Mouse (Mus musculus) Muller cell, postnatal 12 days (primary cell): Measurements from ENCODE around the gene Efcab6.

ENCODE experiments used
- DNase-seq: peaks from one replicate; pipeline ENCODE4 v3.0.0-alpha.2; 2015; ENCODE audit errors: inconsistent ontology term

Efcab6 gene

DNA sequence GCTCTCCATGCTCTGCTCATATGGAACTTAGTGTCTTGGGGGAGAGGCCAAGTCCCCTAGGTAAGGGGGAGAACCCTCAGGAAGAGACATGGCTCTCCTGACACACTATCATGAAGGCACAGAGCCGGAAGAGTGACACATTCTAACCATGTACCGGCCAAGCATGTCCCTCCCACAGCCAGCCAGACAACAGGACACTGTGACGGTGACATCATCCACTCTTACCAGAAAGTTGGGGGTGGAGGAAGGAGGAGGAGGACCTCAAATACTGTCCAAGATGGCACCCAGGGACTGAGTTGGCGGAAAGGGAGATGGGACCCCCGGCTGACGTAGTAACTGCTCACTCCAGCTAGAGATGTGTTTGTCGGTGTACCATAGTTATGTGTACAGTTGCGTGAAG is 181.4 kb downstream of the Efcab6 start:
- DNase-seq = no peak

DNA sequence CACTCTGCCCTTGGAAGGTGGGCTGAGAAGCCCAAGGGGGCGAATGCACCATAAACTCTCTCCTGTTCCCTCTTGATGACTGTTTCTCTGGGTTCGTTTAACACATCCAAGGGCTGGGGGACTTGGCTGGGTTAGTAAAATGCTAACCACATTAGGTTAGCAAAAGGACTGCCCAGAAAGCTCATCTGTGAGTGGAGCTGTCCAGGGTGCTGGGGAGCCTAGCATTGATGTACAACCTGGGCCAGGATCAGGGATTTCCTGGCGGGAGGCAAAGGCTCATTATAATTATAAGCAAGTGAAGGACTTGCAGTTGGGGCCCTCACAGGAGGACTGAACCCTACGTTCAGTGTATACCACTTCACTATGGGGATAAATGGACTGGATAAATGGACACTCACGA is 185.3 kb downstream of the Efcab6 start:
- peak; percentile 32 for DNase-seq

DNA sequence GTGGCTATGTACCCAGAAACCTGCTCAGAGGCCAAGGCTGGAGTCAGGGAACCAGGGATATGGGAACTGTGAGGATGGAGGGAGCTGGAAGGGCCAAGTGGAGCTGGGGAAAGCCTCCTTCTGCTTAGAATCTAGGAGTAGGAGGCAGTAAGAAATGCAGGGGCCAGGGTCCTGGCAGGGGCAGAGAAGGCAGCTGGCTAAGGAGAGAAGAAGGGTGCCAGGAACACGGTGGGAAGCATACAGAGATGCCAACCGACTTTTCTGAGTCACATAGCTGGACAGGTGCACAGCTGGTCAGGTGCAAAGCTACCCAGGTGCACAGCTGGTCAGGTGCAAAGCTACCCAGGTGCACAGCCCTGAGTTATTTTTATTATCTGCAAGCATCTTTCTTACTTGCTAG is 187.3 kb downstream of the Efcab6 start:
- DNase-seq = no peak

- DNase-seq = no peak
These were observed 187.9 kb downstream of the Efcab6 start for GRCm38 (mm10) chr15:83877155-83877866.

- no peak for DNase-seq
These were observed 194.2 kb downstream of the Efcab6 start for GRCm38 (mm10) chr15:83870936-83871335.

DNA sequence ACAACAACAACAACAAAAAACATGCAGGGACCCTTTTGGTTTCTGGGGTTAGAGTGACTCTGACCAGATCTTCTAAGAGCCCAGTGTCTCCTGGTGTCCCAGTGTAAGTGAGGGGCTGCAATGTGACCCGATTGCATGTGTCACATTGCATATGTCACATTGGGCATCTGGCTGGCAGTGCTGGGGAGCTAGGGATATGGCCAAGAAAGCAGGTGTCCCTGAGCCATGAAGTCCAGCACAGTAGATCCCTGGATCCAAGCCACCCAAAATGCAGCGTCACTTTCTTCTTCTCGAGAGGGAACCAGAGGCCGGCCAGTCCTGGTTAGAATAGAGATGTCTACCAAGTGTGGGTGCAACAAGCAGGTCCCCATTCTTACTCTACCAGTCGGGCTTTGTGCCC is 199.6 kb downstream of the Efcab6 start:
- DNase-seq = no peak

- DNase-seq = peak; percentile 20
These were observed 208.1 kb downstream of the Efcab6 start for GRCm38 (mm10) chr15:83857129-83857528.

GRCm38 (mm10) chr15:83853400-83853811 is 211.8 kb downstream of the Efcab6 start:
- DNase-seq = no peak

DNA sequence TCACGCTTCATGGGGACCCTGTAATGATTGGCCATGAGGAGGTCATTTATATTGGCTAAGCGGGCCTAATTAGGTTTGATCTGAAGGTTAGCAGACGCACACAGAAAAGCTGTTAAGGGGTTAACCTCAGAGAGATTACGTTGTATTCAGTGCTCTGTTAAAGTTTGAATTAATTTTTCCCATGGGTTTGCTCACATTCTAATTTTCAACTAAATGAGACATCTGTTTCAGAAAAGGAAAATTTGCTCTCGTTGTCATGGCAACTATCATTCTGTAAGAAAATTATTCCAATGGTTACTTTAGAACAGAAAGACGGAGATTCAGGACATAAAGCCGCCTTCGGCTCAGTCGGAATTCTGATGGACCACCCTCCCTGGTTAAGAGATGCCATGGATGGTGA is 217.0 kb downstream of the Efcab6 start:
- DNase-seq = no peak

DNA sequence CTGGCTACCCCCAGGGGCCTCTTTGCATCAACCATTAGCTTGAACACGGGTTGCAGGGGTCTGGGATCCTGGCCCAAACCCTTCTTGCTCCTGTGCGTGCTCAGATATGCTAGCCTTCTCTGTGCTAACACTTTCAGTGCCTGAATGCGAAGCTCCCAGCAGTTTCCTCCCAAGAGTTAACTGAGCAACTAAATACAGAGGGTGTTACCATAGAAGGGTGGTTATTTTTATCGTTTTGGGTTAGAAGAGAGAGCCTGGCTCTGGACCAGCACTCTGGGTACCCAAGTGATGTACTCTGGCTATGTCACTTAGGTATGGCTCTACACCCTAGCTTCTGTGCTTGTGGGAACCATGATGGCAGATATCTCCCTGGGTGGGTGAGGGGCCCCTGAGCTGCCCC is 217.7 kb downstream of the Efcab6 start:
- no peak for DNase-seq

- no peak for DNase-seq
These were observed 218.6 kb downstream of the Efcab6 start for GRCm38 (mm10) chr15:83846592-83846991.

DNA sequence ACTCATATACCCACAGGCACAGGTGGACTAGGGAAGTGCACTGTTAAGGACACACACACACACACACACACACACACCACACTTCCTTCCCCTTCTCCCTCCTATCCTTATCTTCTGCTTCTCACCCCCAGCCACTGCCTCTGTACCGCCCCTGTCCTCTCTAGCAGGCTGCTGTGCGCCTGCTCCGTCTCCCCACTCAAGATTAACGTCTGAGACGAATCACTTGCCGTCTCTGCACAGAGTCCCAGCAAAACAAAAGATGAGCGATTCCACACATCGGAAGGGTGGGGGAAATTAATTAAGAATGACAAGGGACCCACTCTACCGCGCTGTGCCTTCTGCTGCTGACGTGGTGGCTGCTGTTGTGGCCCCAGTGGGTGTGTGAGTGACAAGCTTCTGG is 219.4 kb downstream of the Efcab6 start:
- no peak for DNase-seq

DNA sequence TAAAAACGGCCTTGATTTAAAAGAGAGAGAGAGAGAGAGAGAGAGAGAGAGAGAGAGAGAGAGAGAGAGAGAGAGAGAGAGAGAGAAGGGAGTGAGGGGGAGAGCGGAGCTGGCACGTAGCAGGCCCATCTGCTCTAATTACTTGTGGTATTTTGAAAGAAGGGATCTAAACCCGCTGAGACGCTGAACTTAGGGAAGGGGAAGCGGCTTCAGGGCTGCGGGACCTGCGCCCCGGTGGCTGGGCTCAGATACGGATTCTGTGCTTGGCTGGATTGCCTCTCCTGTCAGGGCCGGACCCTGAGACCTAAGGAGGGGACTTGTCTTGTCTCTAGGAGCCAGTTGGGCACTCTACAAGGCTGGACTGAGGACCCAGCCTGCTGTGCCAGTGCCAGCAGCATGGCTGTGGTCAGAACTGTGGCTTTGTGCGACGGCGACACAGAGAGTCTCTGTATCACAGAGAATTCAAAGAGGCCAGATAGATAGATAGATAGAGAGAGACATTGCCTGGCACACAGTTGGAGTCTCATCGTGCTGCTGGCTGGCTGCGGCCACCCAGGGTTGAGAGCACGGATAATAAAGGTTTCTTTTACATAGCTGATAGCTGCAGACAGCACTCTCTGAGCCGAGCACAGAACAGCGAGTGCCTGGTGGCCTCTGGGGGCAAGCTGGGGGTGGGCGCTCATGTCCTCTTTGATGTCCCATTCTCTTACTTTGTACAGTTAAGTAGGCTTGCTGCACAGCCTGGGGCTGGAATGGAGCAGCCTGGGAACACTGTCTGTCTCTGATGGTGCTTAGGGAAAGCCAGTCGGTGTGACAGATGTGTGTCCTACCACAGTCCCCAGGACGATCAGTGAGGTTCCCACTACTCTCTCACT is 222.0 kb downstream of the Efcab6 start:
- DNase-seq = peak; percentile 47

- peak; percentile 3 for DNase-seq
These were observed 222.8 kb downstream of the Efcab6 start for GRCm38 (mm10) chr15:83842419-83842818.

DNA sequence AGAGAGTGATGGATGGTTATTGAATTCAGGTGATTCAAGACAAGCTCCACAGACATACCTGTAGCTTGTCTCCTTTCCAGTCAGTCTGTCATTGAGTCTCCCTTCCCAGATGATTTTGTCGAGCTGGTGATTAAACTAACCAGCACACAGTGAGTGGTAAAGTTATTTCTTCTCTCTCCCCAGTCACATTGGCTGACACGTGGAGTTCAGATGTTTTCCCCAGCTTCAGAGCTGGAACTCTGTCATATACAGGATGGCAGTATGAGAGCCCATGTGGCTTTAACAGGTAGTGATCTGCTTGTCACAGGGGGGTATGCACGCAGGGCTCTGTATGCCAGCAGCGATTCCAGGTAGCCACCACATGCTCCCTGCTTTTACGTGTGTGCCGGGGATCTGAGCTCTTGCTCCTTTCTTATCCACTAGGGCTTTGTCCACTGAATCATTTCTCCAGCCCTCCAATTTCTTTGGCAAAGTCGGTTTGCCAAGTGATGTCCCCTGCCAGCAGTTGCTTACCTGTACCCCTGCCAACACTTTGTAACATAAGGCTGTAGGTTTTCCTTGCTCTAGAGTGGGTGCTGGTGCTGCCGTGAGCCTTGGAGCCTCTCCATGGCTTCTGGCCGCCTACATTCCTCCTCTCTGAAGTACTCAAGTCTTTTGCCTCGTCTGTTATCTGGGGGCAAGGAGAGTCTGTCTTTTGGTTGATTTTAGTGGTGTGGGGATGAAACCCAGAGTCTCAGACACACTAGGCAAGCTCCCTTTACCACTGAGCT is 224.0 kb downstream of the Efcab6 start:
- no peak for DNase-seq

DNA sequence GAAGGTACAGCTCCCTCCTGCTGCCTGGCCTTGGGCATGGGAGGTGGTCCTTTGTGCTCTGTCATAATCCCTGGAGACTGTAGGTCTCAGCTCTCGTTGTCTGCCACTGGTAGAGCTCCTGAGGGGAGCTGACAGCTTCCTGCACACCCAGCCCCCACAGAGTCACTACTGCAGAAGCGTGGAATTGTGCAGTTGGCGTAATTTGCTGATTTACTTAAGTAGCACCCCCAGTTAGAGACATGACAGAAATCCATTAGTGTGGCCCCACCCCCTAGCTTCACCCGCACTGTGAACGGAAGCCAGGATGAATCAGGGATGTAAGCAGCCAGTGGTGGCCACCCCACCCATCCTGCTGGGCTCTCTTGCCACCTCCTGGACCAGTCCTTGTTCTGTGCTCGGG is 232.9 kb downstream of the Efcab6 start:
- DNase-seq = no peak

GRCm38 (mm10) chr15:83829226-83829625 is 236.0 kb downstream of the Efcab6 start:
- DNase-seq = no peak

GRCm38 (mm10) chr15:83828011-83828410 is 237.2 kb downstream of the Efcab6 start:
- DNase-seq = no peak
